In genomic region chr13:46872732-46873131, GRCm38 (mm10) we compare ENCODE assay signal across 15 mouse cellular contexts. TPM values are rescaled to one million over a fixed set of nuclear protein-coding genes. Genes with fewer than 3 reads are reported as not detected.
DNase-seq lines count a peak whose midpoint lies in the region; ATAC-seq and TF ChIP-seq lines count a peak whose summit lies in the region.
"Had no signal": no experiment of that assay in that cellular context is flagged by ENCODE, and none has a peak within 500 bp of the region (broad histone marks: within the 10 kb centered on the region; RNA-seq: fewer than 3 reads in every experiment).

No protein-coding gene starts in this region.

- WGBS in heart, embryonic 11.5 days (ENCODE audit: insufficient replicate concordance), result 84% methylated on average over 11 of the region's 11 CpGs
- WGBS in heart, adult 2 months, result 73% methylated on average over 11 of the region's 11 CpGs
- WGBS in hindbrain, embryonic 14.5 days, result 75% methylated on average over 11 of the region's 11 CpGs
- 84% methylated on average over 11 of the region's 11 CpGs for WGBS in hindbrain, embryonic 12.5 days
- 54% methylated on average over 11 of the region's 11 CpGs for WGBS in lung, embryonic 16.5 days

- TF ChIP-seq CTCF in heart, adult 2 months (IDR thresholded peaks at IDR 0.05), result no peak

- H3K36me3 ChIP-seq in heart, embryonic 11.5 days (ENCODE audit: control insufficient read depth, insufficient read depth, low read length), result no peaks in the 10 kb centered on the region
- peaks cover 7% of the 10 kb centered on the region for H3K36me3 ChIP-seq in heart, adult 2 months (ENCODE audit: control insufficient read depth, insufficient read depth, low read length)
- no peaks in the 10 kb centered on the region for H3K36me3 ChIP-seq in hindbrain, embryonic 14.5 days (replicated peaks; ENCODE audit: control insufficient read depth, insufficient read depth)
- no peaks in the 10 kb centered on the region for H3K36me3 ChIP-seq in hindbrain, embryonic 12.5 days
- H3K36me3 ChIP-seq in lung, embryonic 16.5 days (ENCODE audit: control insufficient read depth, insufficient read depth, low read length), result no peaks in the 10 kb centered on the region
- H3K36me3 ChIP-seq in myocyte (ENCODE audit: control insufficient read depth, insufficient read depth), result no peaks in the 10 kb centered on the region
- H3K36me3 ChIP-seq: embryonic facial prominence, embryonic 13.5 days; limb, embryonic 10.5 days; liver, embryonic 12.5 days; neural tube, embryonic 13.5 days had no signal

- H3K27me3 ChIP-seq in heart, embryonic 11.5 days (ENCODE audit: control insufficient read depth, insufficient read depth, low read length), result no peaks in the 10 kb centered on the region
- no peaks in the 10 kb centered on the region for H3K27me3 ChIP-seq in heart, adult 2 months (ENCODE audit: control insufficient read depth, insufficient read depth, low read length)
- H3K27me3 ChIP-seq in hindbrain, embryonic 14.5 days (ENCODE audit: control insufficient read depth, insufficient read depth, low read length), result no peaks in the 10 kb centered on the region
- H3K27me3 ChIP-seq in hindbrain, embryonic 12.5 days, result no peaks in the 10 kb centered on the region
- no peaks in the 10 kb centered on the region for H3K27me3 ChIP-seq in lung, embryonic 16.5 days (ENCODE audit: control insufficient read depth, insufficient read depth, low read depth, low read length)
- H3K27me3 ChIP-seq in myocyte (ENCODE audit: control insufficient read depth, insufficient read depth, insufficient read length), result no peaks in the 10 kb centered on the region
- H3K27me3 ChIP-seq: embryonic facial prominence, embryonic 13.5 days; liver, embryonic 12.5 days; neural tube, embryonic 13.5 days had no signal

- H3K9me3 ChIP-seq in heart, embryonic 11.5 days (replicated peaks; ENCODE audit: control insufficient read depth, low read length), result no peaks in the 10 kb centered on the region
- no peaks in the 10 kb centered on the region for H3K9me3 ChIP-seq in hindbrain, embryonic 14.5 days (ENCODE audit: control insufficient read depth, low read length)
- no peaks in the 10 kb centered on the region for H3K9me3 ChIP-seq in hindbrain, embryonic 12.5 days (replicated peaks)
- no peaks in the 10 kb centered on the region for H3K9me3 ChIP-seq in lung, embryonic 16.5 days (ENCODE audit: control insufficient read depth, low read length)
- H3K9me3 ChIP-seq: embryonic facial prominence, embryonic 13.5 days; limb, embryonic 10.5 days; liver, embryonic 12.5 days; neural tube, embryonic 13.5 days had no signal

- H3K4me1 ChIP-seq in heart, embryonic 11.5 days (ENCODE audit: control insufficient read depth, insufficient read depth, low read length), result peaks cover 35% of the 10 kb centered on the region
- peaks cover 27% of the 10 kb centered on the region for H3K4me1 ChIP-seq in heart, adult 2 months (ENCODE audit: control insufficient read depth, insufficient read depth, low read length)
- H3K4me1 ChIP-seq in hindbrain, embryonic 14.5 days (replicated peaks; ENCODE audit: control insufficient read depth, insufficient read depth, low read length), result peaks cover 6% of the 10 kb centered on the region; the same call in 1 of the 2 replicates
- peaks cover 21% of the 10 kb centered on the region for H3K4me1 ChIP-seq in hindbrain, embryonic 12.5 days
- H3K4me1 ChIP-seq in lung, embryonic 16.5 days (replicated peaks; ENCODE audit: control insufficient read depth, insufficient read depth, low read length), result peaks cover 35% of the 10 kb centered on the region

- ATAC-seq in heart, embryonic 11.5 days (replicated peaks; ENCODE audit: insufficient number of reproducible peaks, low FRiP score, low TSS enrichment), result no peak
- ATAC-seq in hindbrain, embryonic 14.5 days (ENCODE audit: low FRiP score), result no peak
- no peak for ATAC-seq in hindbrain, embryonic 12.5 days (ENCODE audit: low FRiP score)
- no peak for ATAC-seq in lung, embryonic 16.5 days (ENCODE audit: low read depth)
- ATAC-seq: liver, embryonic 12.5 days had no signal

- H3K4me2 ChIP-seq in heart, embryonic 11.5 days, result no peak overlapping the region
- no peak overlapping the region for H3K4me2 ChIP-seq in hindbrain, embryonic 14.5 days (replicated peaks)
- H3K4me2 ChIP-seq in hindbrain, embryonic 12.5 days (replicated peaks), result no peak overlapping the region
- H3K4me2 ChIP-seq in lung, embryonic 16.5 days (ENCODE audit: low read depth, low read length), result no peak overlapping the region
- no peak overlapping the region for H3K4me2 ChIP-seq in myocyte (ENCODE audit: low read depth)
- H3K4me2 ChIP-seq: embryonic facial prominence, embryonic 13.5 days; liver, embryonic 12.5 days; neural tube, embryonic 13.5 days had no signal

- no peak overlapping the region for H3K9ac ChIP-seq in heart, embryonic 11.5 days (ENCODE audit: low read depth, low read length)
- H3K9ac ChIP-seq in heart, adult 2 months (ENCODE audit: low read depth, low read length), result no peak overlapping the region
- no peak overlapping the region for H3K9ac ChIP-seq in hindbrain, embryonic 14.5 days
- no peak overlapping the region for H3K9ac ChIP-seq in hindbrain, embryonic 12.5 days
- H3K9ac ChIP-seq in lung, embryonic 16.5 days (ENCODE audit: low read length), result no peak overlapping the region
- H3K9ac ChIP-seq: embryonic facial prominence, embryonic 13.5 days; liver, embryonic 12.5 days; neural tube, embryonic 13.5 days had no signal

- peak overlapping the region; percentile 75 for H3K27ac ChIP-seq in heart, embryonic 11.5 days (ENCODE audit: low read depth, low read length)
- H3K27ac ChIP-seq in heart, adult 2 months, result no peak overlapping the region
- 0 out of 2 replicates have a peak overlapping the region, but pooled peaks have one; percentile 16 for H3K27ac ChIP-seq in hindbrain, embryonic 14.5 days
- H3K27ac ChIP-seq in hindbrain, embryonic 12.5 days, result no peak overlapping the region
- H3K27ac ChIP-seq in lung, embryonic 16.5 days (ENCODE audit: low read length), result peak overlapping the region; percentile 37
- H3K27ac ChIP-seq: embryonic facial prominence, embryonic 13.5 days; left cerebral cortex, adult 2 months; limb, embryonic 10.5 days; liver, embryonic 12.5 days; neural tube, embryonic 13.5 days had no signal

- intact Hi-C loops in heart, adult 2 months (cut with DNase I), result no loop called here

- peaks cover 7% of the 10 kb centered on the region for H3K79me2 ChIP-seq in heart, adult 2 months (replicated peaks; ENCODE audit: control insufficient read depth, insufficient read depth, low read length)
- no peaks in the 10 kb centered on the region for H3K79me2 ChIP-seq in myocyte (ENCODE audit: control insufficient read depth, insufficient read depth)

- no peak for TF ChIP-seq POLR2A in heart, adult 2 months (IDR thresholded peaks at IDR 0.05; ENCODE audit: insufficient read depth, low read depth, low read length)
- TF ChIP-seq POLR2A in myocyte (IDR thresholded peaks at IDR 0.05; ENCODE audit: insufficient read length, low read depth), result no peak

- DNase-seq in heart, adult 2 months, result no peak
- no peak for DNase-seq in hindbrain, embryonic 14.5 days (ENCODE audit: low spot score)
- DNase-seq in lung, adult 18-20 months, result no peak
- DNase-seq: B cell, adult 2 months; cerebellum, adult 11-12 months; right cerebral cortex, adult 18-20 months had no signal

- no peak overlapping the region for H3ac ChIP-seq in myocyte (ENCODE audit: control insufficient read depth, insufficient read length)

- no peak overlapping the region for H3K4me3 ChIP-seq in heart, embryonic 11.5 days (ENCODE audit: low read depth, low read length)
- no peak overlapping the region for H3K4me3 ChIP-seq in heart, adult 2 months
- no peak overlapping the region for H3K4me3 ChIP-seq in hindbrain, embryonic 14.5 days (replicated peaks; ENCODE audit: low read length)
- H3K4me3 ChIP-seq in hindbrain, embryonic 12.5 days, result no peak overlapping the region
- H3K4me3 ChIP-seq in lung, embryonic 16.5 days (ENCODE audit: low read length), result no peak overlapping the region
- H3K4me3 ChIP-seq in myocyte, result no peak overlapping the region
- H3K4me3 ChIP-seq: embryonic facial prominence, embryonic 13.5 days; left cerebral cortex, adult 2 months; limb, embryonic 10.5 days; liver, embryonic 12.5 days; neural tube, embryonic 13.5 days had no signal

- TF ChIP-seq EP300 in heart, adult 2 months (IDR thresholded peaks at IDR 0.05; ENCODE audit: insufficient read depth, low read depth, low read length), result no peak

TF ChIP-seq in myocyte, 11 proteins besides CTCF, POLR2A, EP300 and RAD21:
- TF ChIP-seq POLR2AphosphoS2 (IDR thresholded peaks at IDR 0.05; ENCODE audit: insufficient read length, low read depth), result no peak
- TF ChIP-seq REST (IDR thresholded peaks at IDR 0.05; ENCODE audit: insufficient read depth, insufficient read length), result no peak
- TF ChIP-seq MAX (IDR thresholded peaks at IDR 0.05; ENCODE audit: low read depth), result no peak
- TF ChIP-seq TCF12 (IDR thresholded peaks at IDR 0.05; ENCODE audit: insufficient read depth, poor library complexity, severe bottlenecking), result peak; percentile 44
- peak; percentile 52 to 81 (median 63) for TF ChIP-seq MYOG (IDR thresholded peaks at IDR 0.05; ENCODE audit: control insufficient read depth in 1 of 3, insufficient read depth in 1 of 3, insufficient read length in 2 of 3, low read depth in 2 of 3)
- no peak for TF ChIP-seq CEBPB (IDR thresholded peaks at IDR 0.05; ENCODE audit: insufficient read depth, poor library complexity, severe bottlenecking)
- TF ChIP-seq SRF (IDR thresholded peaks at IDR 0.05; ENCODE audit: control insufficient read depth, insufficient read length, low read depth), result no peak
- TF ChIP-seq MYOD1 (IDR thresholded peaks at IDR 0.05; ENCODE audit: control insufficient read depth in 1 of 3, insufficient read length in 2 of 3, low read depth in 2 of 3), result peak in 2 of 3 experiments; percentile 43 to 86
- peak; percentile 71 for TF ChIP-seq TCF3 (IDR thresholded peaks at IDR 0.05; ENCODE audit: insufficient read length, low read depth)
- TF ChIP-seq USF1 (IDR thresholded peaks at IDR 0.05; ENCODE audit: low read depth), result no peak
- no peak for TF ChIP-seq E2F4 (IDR thresholded peaks at IDR 0.05; ENCODE audit: insufficient read depth)

RNA-seq across cellular contexts. Expression of gene Kif13a, which starts 56.9 kb away (rescaled TPM):
- 39.8 and 42.6 TPM in 2 replicates for polyA plus RNA-seq in heart, embryonic 11.5 days (2014; fragmentation: Nextera tagmentation; extraction: Ambion mirVana)
- 100 to 1,000 TPM; 108 to 113 TPM for total RNA-seq in heart, adult 2 months (2021)
- 49.8 and 75.4 TPM in 2 replicates for polyA plus RNA-seq in heart, adult 2 months (2012; rRNA removed)
- polyA plus RNA-seq in hindbrain, embryonic 14.5 days (2014; fragmentation: Nextera tagmentation; extraction: Ambion mirVana), result 14.3 and 15.0 TPM in 2 replicates
- polyA plus RNA-seq in hindbrain, embryonic 12.5 days (2016; fragmentation: Nextera tagmentation; extraction: Ambion mirVana), result 22.3 and 23.9 TPM in 2 replicates
- 11.7 and 12.6 TPM in 2 replicates for polyA plus RNA-seq in lung, embryonic 16.5 days (2015; fragmentation: Nextera tagmentation; extraction: Ambion mirVana)
- polyA plus RNA-seq in myocyte (2012; fragmentation: generic; extraction: Trizol), result 15.4 TPM

Comparison
In these comparisons a context has a peak if more than half of its experiments do, and no peak if none do; other contexts are left out.
1. H3K27ac ChIP-seq: peak in heart, embryonic 11.5 days (single experiment), hindbrain, embryonic 14.5 days (single experiment) and lung, embryonic 16.5 days (single experiment); none in heart, adult 2 months (single experiment) and hindbrain, embryonic 12.5 days (single experiment).